Mouse (Mus musculus) frontal cortex, postnatal 10 days (tissue): ENCODE data around the gene Erc2.

Source experiments
- DNase-seq, 2 experiments: peaks; one replicate each; pipeline ENCODE4 v3.0.0; 2022; ENCODE audit warnings: low spot score in 2 of 2, mixed read lengths in 1 of 2

Gene Erc2

DNA sequence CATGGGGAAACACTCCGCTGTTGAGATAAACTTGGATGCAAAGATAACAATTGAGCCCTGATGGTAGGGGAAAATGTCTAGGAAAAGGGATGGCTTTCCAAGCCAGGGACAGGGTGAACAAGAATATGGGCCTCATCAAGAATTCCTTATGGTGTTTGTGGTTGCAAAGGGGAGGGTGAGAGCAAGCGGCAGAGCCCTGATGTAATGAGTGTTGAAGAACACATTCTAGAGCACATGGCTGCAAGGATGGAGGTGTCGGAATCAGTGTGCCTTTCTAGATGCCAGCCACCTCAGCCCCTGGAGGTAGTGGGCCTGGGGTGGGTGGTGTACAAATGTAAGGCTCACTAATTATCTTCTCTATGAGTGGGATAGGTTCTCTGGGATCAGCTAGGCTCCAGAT is 313.5 kb downstream of the Erc2 start:
- DNase-seq = no peak

DNA sequence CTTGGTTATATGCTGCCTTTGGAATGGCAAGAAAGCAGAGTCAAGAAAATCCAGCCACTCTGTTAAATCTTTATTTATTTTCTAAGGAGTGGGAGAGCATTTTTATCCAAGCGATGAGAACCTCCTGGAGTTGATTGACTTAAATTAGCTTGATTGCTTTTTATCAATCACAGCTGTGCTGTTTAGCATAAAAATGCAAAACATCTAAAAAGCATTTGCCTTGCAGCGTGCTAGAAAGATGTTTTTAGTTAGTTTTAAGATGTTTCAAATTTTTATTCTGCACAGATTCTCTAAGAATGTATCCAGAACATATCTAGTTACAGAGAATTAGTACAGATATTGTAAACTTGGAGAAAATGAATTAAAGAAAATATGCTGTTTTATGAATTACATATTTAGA is 315.7 kb downstream of the Erc2 start:
- DNase-seq = no peak

DNA sequence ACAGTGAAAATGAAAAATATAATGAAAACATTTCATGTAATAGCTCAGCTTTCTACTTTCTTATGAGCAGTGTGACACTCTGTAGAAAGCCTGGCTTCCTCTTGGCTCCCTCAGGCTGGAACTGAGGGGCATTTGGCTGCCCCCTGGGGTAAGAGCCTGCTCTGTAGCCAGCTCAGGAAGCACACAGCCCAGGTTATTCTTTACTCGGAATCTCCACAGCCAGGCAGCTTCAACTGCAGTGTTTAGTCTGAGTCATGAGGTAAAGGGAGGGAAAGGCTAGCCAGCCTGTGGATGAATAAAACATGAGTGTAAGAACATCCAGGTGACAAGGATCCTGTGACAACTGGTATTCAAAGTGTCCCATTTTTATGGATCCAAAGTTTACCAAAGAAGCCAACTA is 323.0 kb downstream of the Erc2 start:
- no peak for DNase-seq

DNA sequence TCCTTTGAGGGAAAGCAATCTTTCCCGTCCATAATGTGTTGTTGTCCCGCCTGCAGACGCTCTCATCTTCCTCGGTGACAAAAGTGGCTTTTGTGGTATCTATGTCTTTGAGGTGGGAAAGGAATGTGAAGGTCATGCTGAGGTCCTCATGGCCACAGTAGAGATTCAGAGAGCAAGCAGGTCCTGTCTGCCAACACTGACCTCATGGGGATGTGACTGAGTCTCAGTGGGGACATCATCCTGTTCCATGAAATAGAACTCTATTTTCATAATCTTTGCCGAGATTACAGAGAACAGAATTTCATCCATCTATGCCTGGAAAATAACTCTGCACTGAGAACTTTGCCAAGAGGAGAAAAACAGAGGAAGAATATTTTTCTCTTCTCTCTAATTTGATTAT is 324.0 kb downstream of the Erc2 start:
- no peak for DNase-seq

DNA sequence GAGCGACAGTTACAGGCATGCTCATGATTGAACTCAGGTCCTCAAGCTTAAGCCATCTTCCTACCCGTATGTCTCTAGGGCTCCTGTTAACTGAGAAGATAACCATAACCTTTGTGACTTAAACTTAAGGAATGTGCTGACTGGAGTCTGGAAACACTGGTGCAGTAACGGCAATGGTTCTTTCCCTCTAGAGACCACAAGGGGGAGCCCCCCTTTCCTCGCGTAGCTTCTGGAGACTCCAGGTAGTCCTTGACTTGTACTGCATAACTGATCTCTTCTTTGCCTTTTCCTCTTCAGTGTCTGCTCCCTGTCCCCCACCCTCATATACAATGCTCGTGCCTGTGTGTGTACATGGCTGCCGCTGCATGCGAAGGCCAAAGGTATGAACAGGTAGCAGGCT is 326.2 kb downstream of the Erc2 start:
- DNase-seq = no peak

DNA sequence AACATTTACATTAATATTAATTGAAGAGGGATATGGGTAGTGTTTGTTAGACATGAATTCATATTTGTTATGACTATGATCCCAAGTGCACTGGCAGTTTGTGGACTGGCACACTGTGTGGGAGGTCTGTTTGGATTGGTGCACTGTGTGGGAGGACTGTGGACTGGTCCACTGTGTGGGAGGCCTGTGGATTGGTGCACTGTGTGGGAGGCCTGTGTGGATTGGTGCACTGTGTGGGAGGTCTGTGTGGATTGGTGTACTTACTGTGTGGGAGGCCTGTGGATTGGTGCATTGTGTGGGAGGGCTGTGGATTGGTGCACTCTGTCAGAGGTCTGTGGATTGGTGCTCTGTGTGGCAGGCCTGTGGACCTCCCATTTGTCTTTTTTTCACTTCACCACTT is 331.6 kb downstream of the Erc2 start:
- no peak for DNase-seq

DNA sequence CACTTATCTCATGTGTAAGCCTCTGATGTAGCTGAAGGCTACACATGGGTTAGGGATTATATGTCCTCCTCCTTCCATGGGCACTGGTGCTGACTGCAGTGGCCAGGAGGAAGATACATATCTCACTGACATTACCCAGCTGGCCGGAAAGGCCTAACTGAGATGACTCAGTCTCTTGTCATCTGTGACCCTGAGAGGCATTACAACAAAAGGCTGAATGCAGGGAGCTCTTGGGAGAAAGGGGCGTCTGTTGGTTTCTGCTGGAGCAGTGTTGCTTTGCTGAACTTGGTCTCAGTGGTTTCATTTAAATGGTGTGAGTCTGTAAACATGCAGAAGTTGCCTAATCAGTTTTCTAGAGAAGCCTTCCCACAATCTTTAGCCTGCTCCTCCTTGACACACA is 334.6 kb downstream of the Erc2 start:
- no peak for DNase-seq

DNA sequence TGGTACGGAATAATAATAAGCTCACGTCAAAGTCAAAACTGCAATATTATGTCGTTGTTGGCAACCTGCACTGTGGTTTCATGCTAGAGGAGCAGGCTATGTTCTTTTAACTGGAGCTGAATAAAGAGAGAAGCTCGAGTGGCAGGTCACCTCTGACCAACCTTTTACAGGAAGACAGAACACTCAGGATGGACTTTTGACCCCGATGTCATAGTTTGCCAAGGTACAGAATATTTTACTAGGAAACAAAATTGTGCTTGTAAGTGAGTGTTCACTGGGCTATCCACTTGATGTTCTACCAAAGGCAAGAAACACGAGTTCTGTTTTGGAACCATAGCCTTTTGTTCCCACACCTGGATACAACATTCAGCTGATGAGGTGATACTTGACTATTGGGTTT is 351.5 kb downstream of the Erc2 start:
- no peak for DNase-seq

DNA sequence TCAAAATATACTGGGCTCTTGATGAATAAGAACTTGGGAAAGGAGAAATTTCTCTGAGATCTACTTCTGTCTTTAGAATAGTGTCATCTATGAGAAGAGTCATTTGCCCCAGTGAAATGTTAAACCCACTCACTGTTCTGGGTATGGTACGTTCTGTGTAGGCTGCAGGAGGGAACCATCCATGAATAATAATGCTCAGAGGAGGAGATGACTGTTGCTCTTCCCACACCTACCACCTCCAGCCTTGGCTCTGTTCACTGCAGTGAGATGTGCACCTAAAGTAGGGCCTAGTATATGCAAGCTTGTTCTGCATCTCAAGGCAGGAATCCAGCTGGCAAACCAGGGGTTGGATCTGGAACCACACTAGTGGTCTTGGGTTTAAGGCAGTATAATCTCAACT is 353.4 kb downstream of the Erc2 start:
- DNase-seq = no peak

DNA sequence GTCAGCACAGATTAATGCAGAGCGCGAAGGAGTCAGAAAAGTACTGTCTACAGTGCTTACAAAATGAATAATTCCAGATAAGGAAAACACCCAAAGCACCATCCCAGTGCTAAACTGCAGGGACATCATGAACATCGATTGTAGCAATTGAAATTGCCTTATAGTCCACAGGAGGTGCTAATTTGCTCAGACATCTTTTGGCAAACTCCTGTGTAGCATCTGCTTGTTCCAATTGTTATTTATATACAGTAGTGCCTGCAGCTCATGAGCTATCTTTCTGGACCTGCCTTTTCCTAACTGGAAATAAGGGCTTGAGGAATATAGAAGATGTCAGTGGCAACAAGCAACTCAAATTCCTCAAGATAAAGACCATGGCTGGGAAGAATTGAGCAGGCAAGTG is 362.5 kb downstream of the Erc2 start:
- DNase-seq = no peak

DNA sequence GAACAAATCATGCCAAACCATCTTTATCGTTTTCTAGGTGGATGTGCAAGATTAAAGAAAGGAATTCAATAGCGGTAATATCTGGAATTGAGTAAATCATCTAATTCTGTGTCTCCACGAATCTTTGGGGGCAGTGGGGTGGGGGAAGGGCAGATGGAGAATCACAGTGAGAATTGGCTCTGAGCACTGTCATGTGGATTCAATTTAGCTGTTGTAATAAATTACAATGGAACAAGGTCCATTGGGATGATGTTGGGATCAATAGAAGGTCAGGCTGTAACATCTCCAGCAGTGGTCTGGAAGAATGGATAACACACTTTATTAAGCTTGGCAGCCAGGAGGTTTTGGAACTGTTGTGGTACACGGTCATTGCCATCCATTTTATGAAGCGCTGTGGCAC is 363.0 kb downstream of the Erc2 start:
- DNase-seq = no peak

DNA sequence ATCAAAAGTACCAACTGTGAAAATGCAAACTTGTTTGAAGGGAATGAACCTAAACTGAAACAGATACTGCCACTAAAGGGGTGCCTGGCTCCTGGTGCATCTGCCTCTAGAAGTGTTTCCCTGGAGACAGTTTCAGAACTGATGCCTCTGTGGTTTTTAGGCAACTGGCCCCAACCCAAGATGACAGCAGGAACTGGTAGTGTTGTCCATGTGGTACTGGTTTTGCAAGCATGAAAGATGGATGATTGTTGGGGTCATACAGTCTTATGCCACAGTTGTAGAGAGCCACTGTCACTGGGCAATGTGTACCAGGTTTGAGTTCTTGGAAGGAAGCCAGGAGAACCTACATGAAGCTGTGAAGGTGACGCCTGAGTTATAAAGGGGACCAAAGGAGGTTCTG is 365.2 kb downstream of the Erc2 start:
- DNase-seq = no peak

DNA sequence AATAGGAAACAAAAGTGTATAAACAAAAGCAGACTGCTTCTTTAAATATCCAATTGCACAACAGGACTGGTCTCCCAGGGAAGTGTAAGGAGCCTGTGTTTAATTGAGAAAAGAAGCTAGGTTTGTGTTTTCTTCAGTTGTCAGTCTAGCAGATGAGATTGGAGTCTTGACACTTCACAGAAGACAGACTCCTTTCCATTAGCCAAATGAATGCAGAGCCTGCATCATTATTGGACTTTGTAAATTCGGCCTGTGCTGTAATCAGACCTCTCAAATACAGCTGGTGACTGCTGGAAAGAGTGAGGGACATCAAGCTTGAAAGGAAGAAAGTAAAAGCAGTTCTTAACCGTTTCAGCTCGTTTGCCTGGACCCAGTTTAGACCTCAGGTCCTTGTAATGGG is 376.3 kb downstream of the Erc2 start:
- no peak for DNase-seq

DNA sequence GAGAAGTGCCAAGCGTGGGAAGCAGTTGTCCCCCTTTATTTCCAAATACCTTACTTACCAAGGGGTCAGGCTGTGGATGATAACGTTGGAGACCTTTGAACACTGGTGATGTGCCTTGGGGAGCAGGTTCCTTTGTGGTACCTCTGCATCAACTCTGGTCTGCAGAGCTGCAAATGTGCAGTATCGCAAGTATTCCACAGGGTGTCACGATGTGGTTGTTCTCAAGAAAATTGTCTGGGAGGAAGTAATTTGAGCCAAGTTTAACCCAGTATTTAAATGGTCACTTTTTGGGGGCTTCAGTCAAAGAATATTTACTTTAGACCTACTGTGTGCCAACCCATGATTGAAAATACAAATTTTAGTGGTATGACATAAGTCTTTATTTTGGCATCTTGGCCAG is 381.8 kb downstream of the Erc2 start:
- no peak for DNase-seq

DNA sequence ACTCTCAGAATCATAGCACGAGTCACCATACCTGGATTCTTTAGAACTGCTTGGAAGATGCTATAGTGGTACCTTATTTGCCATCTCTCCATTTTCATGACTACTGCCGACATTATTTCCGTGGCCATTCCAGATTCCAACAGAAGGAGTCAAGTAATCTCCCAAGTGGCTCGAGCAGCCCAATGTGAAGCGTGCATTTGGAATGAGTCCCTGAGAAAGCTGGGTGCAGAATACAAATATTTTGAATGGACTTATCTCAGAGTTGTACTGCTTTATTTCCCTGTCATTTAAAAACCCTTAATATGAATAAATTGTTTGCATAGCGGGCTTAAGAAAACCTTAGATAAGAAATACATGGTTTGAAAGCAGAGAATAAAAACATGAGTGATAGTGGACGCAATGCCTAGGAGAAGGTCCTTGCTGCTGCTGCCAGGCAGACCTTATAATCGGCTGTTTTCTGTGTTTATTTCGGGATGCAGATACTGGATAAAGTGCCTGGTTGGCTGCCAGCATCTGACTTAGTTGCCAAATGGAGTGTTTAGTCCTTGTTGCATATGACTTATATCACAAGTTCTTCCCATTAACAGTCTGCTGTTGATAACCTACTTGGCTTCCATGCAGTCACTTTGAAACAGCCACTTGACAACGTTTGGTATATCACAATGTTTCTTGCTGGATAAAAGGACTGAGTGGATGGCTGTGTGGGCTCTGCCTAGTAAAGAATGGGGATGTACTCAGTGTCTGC is 388.5 kb downstream of the Erc2 start:
- no peak for DNase-seq

DNA sequence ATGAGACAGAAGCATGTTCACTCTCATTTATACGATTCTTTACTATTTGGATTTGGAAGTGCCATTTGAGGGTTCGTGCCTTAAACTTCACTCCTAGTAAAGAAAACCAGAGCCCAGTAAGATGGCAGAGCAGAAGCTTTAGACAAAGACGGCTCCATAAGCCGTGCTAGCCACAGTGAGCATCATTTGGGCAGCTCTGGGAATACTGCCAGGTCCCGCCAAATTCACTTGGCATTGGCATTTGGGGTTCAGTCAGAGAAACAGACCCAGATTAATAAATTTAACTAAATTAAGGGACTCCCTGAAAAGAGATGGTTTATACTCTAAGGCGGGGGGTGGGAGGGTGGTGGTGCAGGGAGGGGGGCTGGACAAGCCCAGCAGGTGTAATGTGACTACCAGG is 401.0 kb downstream of the Erc2 start:
- no peak for DNase-seq

DNA sequence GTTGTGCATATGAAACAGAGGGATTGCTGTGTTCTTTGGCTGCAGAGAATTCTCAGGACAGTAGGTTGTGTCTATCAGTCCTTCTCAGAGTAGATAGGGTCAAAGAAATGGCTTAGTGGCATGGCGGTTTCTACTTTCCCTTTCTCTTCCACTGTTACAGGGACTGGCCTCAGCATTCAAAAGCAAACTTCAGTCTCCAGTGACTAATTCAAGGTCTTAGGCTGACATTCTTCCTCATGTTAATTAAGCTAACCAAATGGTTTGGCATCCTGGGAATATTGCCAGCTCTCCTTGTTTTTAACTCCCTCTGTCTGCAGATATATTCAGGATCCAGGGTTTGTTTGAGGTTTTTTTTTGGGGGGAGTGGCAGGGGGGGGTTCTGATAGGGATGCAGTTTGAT is 408.6 kb downstream of the Erc2 start:
- no peak for DNase-seq

DNA sequence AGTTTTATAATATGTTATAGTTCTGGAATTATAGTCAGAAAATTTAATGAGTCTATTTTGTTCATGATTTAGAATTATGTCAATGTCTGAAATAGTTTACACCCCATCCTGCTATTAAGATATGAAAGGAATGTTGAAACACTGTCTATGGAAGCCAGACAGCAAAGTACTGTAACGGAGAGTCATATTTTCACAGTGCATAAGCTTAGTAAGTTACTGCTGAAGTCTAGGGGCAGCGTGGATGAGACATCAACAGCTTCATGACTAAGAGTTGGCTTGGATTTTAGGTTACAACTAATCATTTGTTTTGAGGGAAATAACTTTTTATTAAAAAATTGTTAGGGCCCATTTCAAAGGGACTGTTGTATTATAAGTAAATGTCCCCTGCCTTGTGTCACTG is 412.8 kb downstream of the Erc2 start:
- DNase-seq = no peak

DNA sequence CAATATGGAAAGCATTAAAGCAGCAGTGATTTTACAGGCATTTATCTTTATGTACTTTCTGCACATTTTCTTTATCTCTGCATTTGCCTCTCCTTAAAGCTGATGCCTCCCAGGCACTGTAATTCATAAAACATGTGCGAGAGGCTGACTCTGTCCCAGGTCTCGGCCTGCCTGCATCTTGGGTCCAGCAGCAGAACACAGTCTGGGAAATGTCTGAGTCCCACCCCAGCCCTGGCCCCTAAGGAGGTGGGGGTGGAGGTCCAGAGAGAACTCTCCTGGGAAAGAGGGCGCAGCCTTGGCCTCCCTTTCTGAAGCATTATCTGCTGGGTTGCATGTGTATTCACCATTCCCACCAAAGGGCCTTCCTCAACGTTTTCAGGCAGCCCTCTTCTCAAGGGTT is 420.9 kb downstream of the Erc2 start:
- no peak for DNase-seq

DNA sequence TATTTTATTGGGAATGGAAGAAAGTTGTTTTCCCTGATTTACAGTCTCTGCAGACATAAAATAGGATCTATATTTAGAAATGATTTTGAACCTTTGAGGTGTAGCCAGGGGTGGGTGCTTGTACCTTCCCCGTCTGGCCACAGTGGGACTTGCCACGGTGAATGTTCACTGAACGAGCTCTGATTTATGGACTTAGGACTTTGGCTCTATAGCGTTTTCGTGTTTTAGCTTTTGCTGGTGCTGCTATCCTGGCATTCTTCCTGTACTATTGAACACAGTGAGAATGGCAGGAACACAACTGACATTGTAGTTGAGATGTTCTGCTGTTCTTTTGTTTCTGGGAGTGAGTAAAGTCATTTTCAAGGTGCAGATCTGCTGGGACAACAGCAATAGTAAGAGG is 429.4 kb downstream of the Erc2 start:
- no peak for DNase-seq

DNA sequence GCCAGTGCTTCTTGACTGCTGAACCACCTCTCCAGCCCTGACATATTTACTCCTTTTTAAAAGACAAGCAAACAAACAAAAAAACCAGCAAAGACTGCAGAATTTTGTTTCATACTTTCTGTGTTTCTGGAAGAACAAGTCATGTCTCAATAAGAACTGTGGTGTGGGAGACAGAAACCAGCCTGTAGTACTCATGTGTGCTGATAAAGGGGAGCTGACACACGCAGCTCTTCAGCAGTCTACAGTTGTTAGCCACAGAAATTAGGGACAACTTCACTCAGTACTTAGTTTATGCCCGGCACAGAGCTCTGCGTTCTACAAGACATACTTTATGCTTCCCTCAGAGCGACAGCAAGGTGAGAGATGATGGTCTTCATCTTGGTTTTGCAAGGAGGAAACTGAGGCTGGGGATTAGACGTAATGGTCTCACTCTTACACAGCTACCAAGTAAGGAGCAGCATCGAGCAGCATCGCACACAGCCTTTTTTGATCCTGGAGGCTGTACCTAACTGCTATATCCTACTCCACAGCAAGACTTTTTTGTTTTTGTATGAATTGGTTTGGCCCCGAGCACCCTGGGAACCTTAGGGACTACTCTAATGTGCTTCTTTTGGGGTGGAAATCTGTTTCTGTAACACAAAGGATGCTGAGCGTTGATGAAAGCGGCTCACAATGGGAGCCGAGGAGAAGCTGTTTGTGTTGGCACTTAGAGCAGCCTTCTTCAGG is 435.1 kb downstream of the Erc2 start:
- no peak for DNase-seq

DNA sequence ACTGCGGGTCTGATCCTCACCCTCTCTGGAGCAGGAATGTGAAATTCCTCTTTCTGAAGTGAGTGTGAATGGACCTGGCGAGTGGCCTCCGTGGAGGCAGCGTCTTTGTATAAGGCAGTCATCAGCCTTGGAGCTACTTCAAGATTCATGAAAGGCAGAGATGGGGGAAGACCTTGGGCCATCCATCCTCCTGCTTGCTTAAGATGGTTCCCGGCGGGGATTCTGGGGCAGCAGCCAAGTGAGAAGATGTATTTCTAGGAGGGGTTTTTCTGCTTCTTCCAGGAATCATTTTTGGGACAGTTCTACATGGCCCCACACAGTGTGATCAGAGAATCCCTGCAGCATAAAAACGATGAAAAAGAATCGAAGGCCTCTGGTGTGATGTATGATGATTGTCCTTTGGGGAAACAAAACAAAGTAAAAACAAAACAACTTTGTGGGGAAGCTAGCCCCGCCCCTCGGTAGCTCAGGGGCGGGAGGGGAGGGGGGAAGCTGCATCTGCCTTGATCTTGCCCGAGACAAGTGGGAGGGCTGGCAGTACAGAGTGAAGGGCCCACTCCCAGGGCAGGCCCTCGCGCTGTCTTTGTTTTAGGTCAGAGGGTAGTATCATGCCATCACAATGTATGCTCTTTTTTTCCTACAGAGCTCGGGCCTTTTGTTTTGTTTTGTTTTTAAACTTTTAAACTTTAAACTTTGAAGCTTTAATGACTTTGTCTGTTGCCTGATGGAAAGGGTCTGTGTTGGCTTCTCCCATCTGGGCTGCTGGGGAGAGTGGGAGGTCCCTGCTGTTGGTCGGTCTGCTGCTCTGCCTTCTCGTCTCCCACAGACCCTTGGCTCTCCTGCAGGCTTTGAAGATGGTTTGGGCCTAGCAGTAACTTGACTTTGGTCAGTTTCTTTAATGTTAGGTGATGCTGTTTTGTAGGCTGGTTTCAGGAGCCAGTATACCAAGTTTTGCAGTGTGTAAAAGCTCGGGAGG is 435.9 kb downstream of the Erc2 start:
- DNase-seq = peak in 1 of 2 experiments; percentile 22

DNA sequence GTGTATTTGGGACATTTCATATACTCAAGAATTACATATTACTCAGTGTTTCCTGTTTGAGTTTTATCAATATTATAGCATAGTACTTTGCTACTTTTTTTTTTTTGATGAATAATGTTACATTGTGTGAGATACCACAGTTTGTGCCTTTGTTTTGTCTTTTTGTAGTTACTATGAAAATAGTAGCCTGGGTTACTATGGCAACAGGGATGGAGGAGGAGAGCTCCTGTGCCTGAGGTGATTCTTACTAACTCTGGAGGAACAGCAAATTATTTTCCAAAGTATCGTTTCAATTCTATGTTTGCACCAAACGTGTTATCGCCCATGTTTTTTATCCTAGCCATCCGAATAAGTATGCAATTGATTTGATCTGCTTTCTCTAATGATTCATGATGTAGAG is 438.7 kb downstream of the Erc2 start:
- DNase-seq = no peak
